Mouse (Mus musculus) retina, postnatal 7 days (tissue): Measurements from ENCODE around the gene Dop1b.
A peak's percentile ranks its signal among the peaks of the same experiment; 100 is the strongest.

Experiments used
- DNase-seq: peaks from one replicate; pipeline ENCODE4 v3.0.0-alpha.2; 2012; ENCODE audit warnings: low read depth, low spot score

Dop1b gene

GRCm38 (mm10) chr16:93829526-93829925, 117.8 kb downstream of the Dop1b start:
- no peak for DNase-seq

- DNase-seq, result no peak
These were observed 118.4 kb downstream of the Dop1b start for GRCm38 (mm10) chr16:93830071-93830470.

- DNase-seq, result peak; percentile 68
These were observed 119.2 kb downstream of the Dop1b start for GRCm38 (mm10) chr16:93830916-93831315.

- peak; percentile 100 for DNase-seq
These were observed 120.1 kb downstream of the Dop1b start, which contains the start of gene Morc3 for GRCm38 (mm10) chr16:93831627-93832395. Gene Morc3, plus strand, starts transcription at chr16:93832121.

GRCm38 (mm10) chr16:93832451-93833276, 121.0 kb downstream of the Dop1b start:
- DNase-seq, result no peak

GRCm38 (mm10) chr16:93833551-93833950, 121.8 kb downstream of the Dop1b start:
- no peak for DNase-seq

- DNase-seq, result no peak
These were observed 122.4 kb downstream of the Dop1b start for GRCm38 (mm10) chr16:93834076-93834475.

GRCm38 (mm10) chr16:93839049-93839448, 127.3 kb downstream of the Dop1b start:
- DNase-seq, result no peak

GRCm38 (mm10) chr16:93850527-93850926, 138.8 kb downstream of the Dop1b start:
- DNase-seq, result no peak

GRCm38 (mm10) chr16:93859967-93860366, 148.3 kb downstream of the Dop1b start:
- DNase-seq, result no peak
